Mouse (Mus musculus) intestine, embryonic 14.5 days (tissue): ENCODE data around the gene Cyp2d12. TPM values are rescaled to one million over a fixed set of nuclear protein-coding genes. Genes with fewer than 3 reads are reported as not detected.
"Not testable (repeated sequence)": the region's sequence is repeated elsewhere in the genome, so short reads cannot be mapped to it uniquely, and the experiment has no call there.

Source experiments
- ATAC-seq: fragments of 200-750 bp; cut with Nextera tagmentation; replicated peaks from 2 replicates; pipeline ENCODE4 v1.8.0; 2017; ENCODE audit warnings: low read depth, moderate number of reproducible peaks, moderate TSS enrichment, moderate library complexity; ENCODE audit not compliant: low FRiP score, low TSS enrichment
- DNase-seq: peaks from one replicate; pipeline ENCODE4 v3.0.0-alpha.2; 2018; ENCODE audit warnings: low spot score
- H3K27ac ChIP-seq: fragments of 300-500 bp; sonication (generic); 2 replicates; pipeline ENCODE4 v1.5.1; 2014; ENCODE audit warnings: low read depth, mild to moderate bottlenecking, control low read depth
- H3K27me3 ChIP-seq: fragments of 300-500 bp; sonication (generic); replicated peaks from 2 replicates; pipeline ENCODE4 v1.6.1; 2014; ENCODE audit warnings: low read length, control low read depth; ENCODE audit not compliant: control insufficient read depth, insufficient read depth
- H3K36me3 ChIP-seq: fragments of 300-500 bp; sonication (generic); 2 replicates; pipeline ENCODE4 v1.6.1; 2014; ENCODE audit warnings: low read length, control low read depth; ENCODE audit not compliant: control insufficient read depth, insufficient read depth
- H3K4me1 ChIP-seq: fragments of 300-500 bp; sonication (generic); replicated peaks from 2 replicates; pipeline ENCODE4 v1.6.1; 2014; ENCODE audit warnings: low read length, control low read depth, mixed read lengths; ENCODE audit not compliant: control insufficient read depth, insufficient read depth
- H3K4me2 ChIP-seq: fragments of 300-500 bp; sonication (generic); 2 replicates; pipeline ENCODE4 v1.6.1; 2014; ENCODE audit warnings: low read length
- H3K4me3 ChIP-seq: fragments of 300-500 bp; sonication (generic); 2 replicates; pipeline ENCODE4 v1.5.1; 2014; ENCODE audit warnings: low read depth, low read length, control low read depth, mixed read lengths
- H3K9ac ChIP-seq: fragments of 300-500 bp; sonication (generic); 2 replicates; pipeline ENCODE4 v1.6.1; 2014; ENCODE audit warnings: mild to moderate bottlenecking, low read length
- H3K9me3 ChIP-seq: fragments of 300-500 bp; sonication (generic); 2 replicates; pipeline ENCODE4 v1.6.1; 2016; ENCODE audit warnings: low read length, control low read depth; ENCODE audit not compliant: control insufficient read depth
- WGBS: fragments of 180-500 bp; shearing (Covaris S2); extraction: QIAGEN DNeasy Blood & Tissue Kit; methylation state at CpG from one replicate; pipeline ENCODE4 v1.1.7; 2014; 5-methylcytosine and 5-hydroxymethylcytosine counted together
- microRNA-seq: library from miRNA; unstranded; fragments of <30 nt; microRNA quantifications from one replicate; pipeline ENCODE4, GENCODE M21; 2016
- polyA plus RNA-seq: library from polyadenylated mRNA; unstranded; fragments of >200 nt; fragmentation: Nextera tagmentation; extraction: Ambion mirVana; gene quantifications from 2 replicates; pipeline ENCODE4 v1.2.1, GENCODE M21; 2014

The Cyp2d12 gene
- polyA plus RNA-seq, 1 experiment from 2014 or later: not detected

DNA sequence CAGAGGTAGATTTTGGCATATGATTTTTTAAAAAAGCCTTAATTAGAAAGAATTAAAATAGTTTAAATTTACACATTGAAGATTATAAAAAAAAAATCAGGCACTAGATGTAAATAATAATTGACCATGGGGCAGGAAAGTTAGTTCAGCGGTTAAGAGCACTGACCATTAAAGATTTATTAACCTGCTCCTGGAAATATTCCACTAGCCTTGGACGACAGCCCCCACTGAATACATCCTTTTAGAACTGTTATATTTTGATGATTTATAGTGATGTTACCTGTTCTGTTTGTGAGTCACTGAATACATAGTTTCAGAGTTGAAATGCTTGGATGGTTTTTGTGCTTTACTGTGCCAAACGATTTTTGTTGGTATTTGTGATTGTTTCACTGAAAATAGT lies 11.9 kb upstream of the Cyp2d12 start:
- not testable (repeated sequence) for H3K27ac ChIP-seq, DNase-seq, H3K9ac ChIP-seq, H3K27me3 ChIP-seq, H3K36me3 ChIP-seq, H3K9me3 ChIP-seq, H3K4me3 ChIP-seq, H3K4me2 ChIP-seq, H3K4me1 ChIP-seq, ATAC-seq
- WGBS: 58% methylated on average over 3 of the region's 3 CpGs

DNA sequence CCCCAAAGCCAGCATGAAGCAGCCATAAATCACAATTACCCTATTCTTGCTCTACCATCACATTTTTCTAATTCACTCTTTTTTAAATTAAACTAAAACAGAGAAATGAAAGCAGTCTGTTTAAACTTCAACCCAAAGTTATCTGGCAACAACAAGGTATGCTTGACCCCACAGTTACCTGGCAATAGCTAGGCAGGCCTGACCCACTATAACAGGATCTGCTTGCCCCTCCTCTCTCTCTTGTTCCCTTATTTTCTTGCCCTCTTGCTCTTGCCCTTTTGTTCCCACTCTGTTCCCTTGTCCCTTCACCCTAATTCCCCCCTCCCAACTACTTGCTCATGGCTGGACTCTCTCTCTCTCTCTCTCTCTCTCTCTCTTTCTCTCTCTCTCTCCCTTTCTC lies 10.3 kb upstream of the Cyp2d12 start:
- not testable (repeated sequence) for H3K4me2 ChIP-seq, H3K27ac ChIP-seq, H3K27me3 ChIP-seq, H3K9me3 ChIP-seq, H3K4me3 ChIP-seq, ATAC-seq, H3K36me3 ChIP-seq, DNase-seq, H3K4me1 ChIP-seq, H3K9ac ChIP-seq

DNA sequence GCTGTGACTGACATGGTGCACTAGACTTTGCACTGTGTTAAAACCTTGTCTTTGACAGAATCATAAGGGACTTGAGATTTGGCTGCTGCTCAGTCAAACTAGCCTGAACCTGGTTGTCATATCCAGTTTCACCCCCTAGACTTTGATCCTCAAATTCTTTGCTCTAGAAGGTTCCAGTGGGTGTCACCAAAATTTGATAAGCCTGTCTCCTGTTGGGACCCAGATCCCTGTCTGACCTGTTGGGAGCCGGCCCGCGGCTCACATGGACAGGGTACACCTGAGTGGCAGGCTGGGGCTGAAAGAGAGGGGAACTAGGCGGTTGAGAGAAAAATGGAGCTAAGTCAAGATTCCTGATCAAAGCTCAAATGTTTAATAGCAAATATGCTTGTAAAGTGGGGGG lies 7.1 kb upstream of the Cyp2d12 start:
- not testable (repeated sequence) for H3K4me1 ChIP-seq, H3K27me3 ChIP-seq, H3K27ac ChIP-seq, H3K4me3 ChIP-seq, ATAC-seq, H3K9ac ChIP-seq, H3K4me2 ChIP-seq, H3K36me3 ChIP-seq, H3K9me3 ChIP-seq
- DNase-seq: peak; percentile 24
- 96% methylated on average over 4 of the region's 4 CpGs for WGBS

DNA sequence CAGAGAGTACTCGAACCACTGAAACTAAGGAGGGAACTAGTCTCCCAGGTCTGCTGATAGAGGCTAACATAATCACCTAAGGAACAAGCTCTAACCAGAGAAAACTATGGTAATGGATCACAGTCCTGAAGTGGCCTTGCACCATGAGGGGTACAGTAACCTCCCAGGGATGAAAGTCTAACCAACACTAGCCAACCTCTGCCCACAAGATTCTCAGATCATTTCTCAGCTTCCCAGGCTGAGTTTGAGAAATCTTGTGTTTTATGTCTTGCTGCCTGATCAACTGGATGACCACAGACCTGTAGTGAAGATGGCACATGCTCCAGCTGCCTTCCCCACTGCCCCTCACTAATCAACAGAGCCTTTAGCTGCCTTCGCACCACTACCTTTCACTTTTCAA lies 1.7 kb upstream of the Cyp2d12 start:
- 96% methylated on average over 2 of the region's 2 CpGs for WGBS
- H3K36me3 ChIP-seq, H3K4me2 ChIP-seq, H3K27me3 ChIP-seq, DNase-seq, H3K4me3 ChIP-seq, H3K9me3 ChIP-seq, H3K9ac ChIP-seq, ATAC-seq, H3K4me1 ChIP-seq, H3K27ac ChIP-seq: not testable (repeated sequence)

DNA sequence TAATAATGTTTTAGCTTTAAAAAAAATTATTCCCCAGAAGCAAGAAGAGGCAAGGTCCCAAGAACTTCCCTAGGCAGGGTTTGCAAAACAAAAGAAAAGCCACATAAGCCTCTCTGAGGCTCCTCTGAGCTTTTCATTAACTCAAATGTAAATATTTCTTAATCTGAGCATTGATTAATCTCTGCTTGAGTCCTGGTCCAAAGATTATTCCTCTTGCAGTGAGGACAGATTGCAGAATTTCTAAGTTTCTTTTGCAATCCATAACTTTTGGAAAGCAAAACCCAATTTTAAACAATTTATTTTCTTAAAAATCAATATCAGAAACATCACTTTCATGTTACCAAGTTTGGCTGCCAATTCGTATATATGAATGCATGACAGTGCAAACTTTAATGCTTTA lies 18.0 kb downstream of the Cyp2d12 start:
- no peaks in the 10 kb centered on the region for H3K36me3 ChIP-seq
- no peak overlapping the region for H3K4me3 ChIP-seq
- no peaks in the 10 kb centered on the region for H3K9me3 ChIP-seq
- H3K4me2 ChIP-seq: no peak overlapping the region
- no peak overlapping the region for H3K27ac ChIP-seq
- WGBS: 74% methylated on average over 1 of the region's 1 CpGs
- no peaks in the 10 kb centered on the region for H3K4me1 ChIP-seq
- no peak for DNase-seq
- H3K27me3 ChIP-seq: no peaks in the 10 kb centered on the region
- H3K9ac ChIP-seq: no peak overlapping the region
- ATAC-seq: no peak

DNA sequence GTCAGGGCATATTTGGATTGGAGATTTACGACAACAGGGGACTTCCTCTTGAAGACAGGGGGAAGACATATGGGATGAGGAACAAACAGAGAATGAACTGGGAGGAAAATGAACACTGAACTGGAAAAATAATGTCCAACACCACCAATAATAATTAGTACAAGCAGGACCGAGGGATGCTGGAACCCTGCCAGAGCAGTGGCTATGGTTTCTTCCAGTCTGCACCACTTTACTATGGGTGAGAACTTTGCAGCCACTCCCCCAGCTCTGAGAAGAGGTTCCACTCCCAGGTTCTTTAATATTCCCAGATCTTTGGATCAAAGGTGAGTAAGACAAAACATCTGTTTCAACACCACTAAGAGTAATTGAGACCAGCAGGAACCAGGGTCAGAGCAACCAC lies 24.2 kb downstream of the Cyp2d12 start:
- Histone ChIP-seq H3K27me3 (no peaks in the 10 kb centered on the region), H3K4me3 (no peak overlapping the region), H3K9me3 (no peaks in the 10 kb centered on the region), H3K9ac (no peak overlapping the region), H3K27ac (no peak overlapping the region), H3K4me1 (no peaks in the 10 kb centered on the region), H3K4me2 (no peak overlapping the region), H3K36me3 (no peaks in the 10 kb centered on the region)
- no peak for ATAC-seq
- DNase-seq: no peak
- 79% methylated on average over 2 of the region's 2 CpGs for WGBS

DNA sequence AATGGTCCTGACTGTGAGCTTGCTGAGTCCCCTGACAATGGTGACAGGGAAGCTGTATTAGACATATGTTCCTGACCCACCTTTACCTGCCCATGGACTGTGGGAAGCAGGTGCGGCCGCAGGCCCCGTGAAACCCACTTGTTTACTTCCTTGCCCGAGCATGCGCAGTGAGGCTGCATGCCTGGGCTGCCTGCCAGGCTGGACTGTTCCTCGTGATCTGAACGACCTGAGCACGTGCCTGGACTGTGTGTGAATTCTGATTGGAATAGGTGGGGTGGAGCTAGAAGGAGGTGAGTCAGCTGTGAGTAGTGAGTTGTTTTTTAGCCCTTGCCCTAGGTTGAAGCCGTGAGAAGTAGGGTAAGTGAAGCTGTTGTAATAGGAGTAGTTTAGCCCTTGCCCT lies 27.7 kb downstream of the Cyp2d12 start:
- H3K4me3 ChIP-seq: no peak overlapping the region
- no peaks in the 10 kb centered on the region for H3K4me1 ChIP-seq
- H3K27ac ChIP-seq: no peak overlapping the region
- DNase-seq (no peak), ATAC-seq (no peak)
- H3K9me3 ChIP-seq: no peaks in the 10 kb centered on the region
- no peak overlapping the region for H3K9ac ChIP-seq
- no peaks in the 10 kb centered on the region for H3K36me3 ChIP-seq
- H3K27me3 ChIP-seq: no peaks in the 10 kb centered on the region
- H3K4me2 ChIP-seq: no peak overlapping the region
- WGBS: 66% methylated on average over 9 of the region's 9 CpGs

Small RNA genes lying within 50 kb of the gene (microRNA-seq; reads per million reads assigned to microRNA genes)
- gene Gm27924 (not detected), gene Gm28023 (not detected)

Other genes starting within 250 kb of the Cyp2d12 start
- 59.7 and 61.2 TPM in 2 replicates for gene Naga, start 216.1 kb upstream of the Cyp2d12 start, polyA plus RNA-seq
- 9.9 and 13.2 TPM in 2 replicates for gene Pheta2, start 216.1 kb upstream of the Cyp2d12 start, polyA plus RNA-seq
- gene Smdt1, start 216.1 kb upstream of the Cyp2d12 start, polyA plus RNA-seq: 260 and 272 TPM in 2 replicates
- 426 and 466 TPM in 2 replicates for gene Ndufa6, start 200.8 kb upstream of the Cyp2d12 start, polyA plus RNA-seq
- gene Cyp2d22, start 174.8 kb upstream of the Cyp2d12 start, polyA plus RNA-seq: 8.4 and 8.5 TPM in 2 replicates
- gene Cyp2d11, start 161.1 kb upstream of the Cyp2d12 start, polyA plus RNA-seq: not detected in 2 replicates
- gene Cyp2d10, start 147.9 kb upstream of the Cyp2d12 start, polyA plus RNA-seq: not detected in 2 replicates
- 0.12 TPM in 1 of 2 replicates, not detected in the other for gene Cyp2d9, start 121.6 kb upstream of the Cyp2d12 start, polyA plus RNA-seq
- not detected in 2 replicates for gene Cyp2d34, start 65.9 kb downstream of the Cyp2d12 start, polyA plus RNA-seq
- gene Cyp2d40, start 209.1 kb downstream of the Cyp2d12 start, polyA plus RNA-seq: not detected in 2 replicates
- gene Cyp2d26, start 239.2 kb downstream of the Cyp2d12 start, polyA plus RNA-seq: 3.2 and 4.1 TPM in 2 replicates